Mouse (Mus musculus): Measurements from ENCODE around the gene Hectd1. TPM values are rescaled to one million over a fixed set of nuclear protein-coding genes. Genes with fewer than 3 reads are reported as not detected.
A peak's percentile ranks its signal among the peaks of the same experiment; 100 is the strongest.

Gene Hectd1
- total and polyA plus RNA-seq, 2 experiments from 2014 or later = 27.6 to 93.6 TPM

GRCm38 (mm10) chr12:51843576-51844520 lies 14.5 kb upstream of the Hectd1 start:
- Histone ChIP-seq H3K4me3 (ENCODE audit: low read depth, low read length) (peak overlapping the region; percentile 54), H3K4me1 (ENCODE audit: insufficient read depth) (peaks cover 9% of the 10 kb centered on the region; the same call in 1 of the 2 replicates), H3K9ac (peak overlapping the region; percentile 49; the same call in 1 of the 2 replicates), H3K27ac (ENCODE audit: low read depth, low read length) (no peak overlapping the region), H3K9me3 (ENCODE audit: low read length) (no peaks in the 10 kb centered on the region), H3K36me3 (ENCODE audit: insufficient read depth) (no peaks in the 10 kb centered on the region), H3K4me2 (ENCODE audit: low read depth) (peak overlapping the region; percentile 65), H3K27me3 (ENCODE audit: insufficient read depth, low read length) (no peaks in the 10 kb centered on the region)
- DNase-seq = no peak
- WGBS = 25% methylated on average over 15 of the region's 15 CpGs
- TF ChIP-seq CTCF (IDR thresholded peaks at IDR 0.05; ENCODE audit: low read depth) = no peak
- no peak for ATAC-seq

- no peak for TF ChIP-seq CTCF (IDR thresholded peaks at IDR 0.05; ENCODE audit: low read depth)
- no peak for DNase-seq
- WGBS = 37% methylated on average over 6 of the region's 6 CpGs
- H3K4me3 ChIP-seq (ENCODE audit: low read depth, low read length) = no peak overlapping the region
- H3K9me3 ChIP-seq (ENCODE audit: low read length) = no peaks in the 10 kb centered on the region
- H3K9ac ChIP-seq = no peak overlapping the region
- no peaks in the 10 kb centered on the region for H3K36me3 ChIP-seq (ENCODE audit: insufficient read depth)
- no peak overlapping the region for H3K4me2 ChIP-seq (ENCODE audit: low read depth)
- H3K27ac ChIP-seq (ENCODE audit: low read depth, low read length) = no peak overlapping the region
- H3K27me3 ChIP-seq (ENCODE audit: insufficient read depth, low read length) = no peaks in the 10 kb centered on the region
- no peak for ATAC-seq
- H3K4me1 ChIP-seq (ENCODE audit: insufficient read depth) = peaks cover 9% of the 10 kb centered on the region; the same call in 1 of the 2 replicates
These were observed 12.9 kb upstream of the Hectd1 start for GRCm38 (mm10) chr12:51842081-51842864.

GRCm38 (mm10) chr12:51839856-51840255 lies 10.5 kb upstream of the Hectd1 start:
- Histone ChIP-seq H3K4me1 (ENCODE audit: insufficient read depth) (peaks cover 9% of the 10 kb centered on the region; the same call in 1 of the 2 replicates), H3K9ac (no peak overlapping the region), H3K4me3 (ENCODE audit: low read depth, low read length) (no peak overlapping the region), H3K9me3 (ENCODE audit: low read length) (no peaks in the 10 kb centered on the region), H3K4me2 (ENCODE audit: low read depth) (no peak overlapping the region), H3K27me3 (ENCODE audit: insufficient read depth, low read length) (no peaks in the 10 kb centered on the region), H3K36me3 (ENCODE audit: insufficient read depth) (no peaks in the 10 kb centered on the region), H3K27ac (ENCODE audit: low read depth, low read length) (no peak overlapping the region)
- no peak for ATAC-seq
- no peak for DNase-seq
- TF ChIP-seq CTCF (IDR thresholded peaks at IDR 0.05; ENCODE audit: low read depth) = no peak
- 94% methylated on average over 1 of the region's 1 CpGs for WGBS

- DNase-seq = no peak
- Histone ChIP-seq H3K27me3 (ENCODE audit: insufficient read depth, low read length) (no peaks in the 10 kb centered on the region), H3K36me3 (ENCODE audit: insufficient read depth) (no peaks in the 10 kb centered on the region), H3K9me3 (ENCODE audit: low read length) (no peaks in the 10 kb centered on the region), H3K4me2 (ENCODE audit: low read depth) (no peak overlapping the region), H3K4me3 (ENCODE audit: low read depth, low read length) (no peak overlapping the region), H3K4me1 (ENCODE audit: insufficient read depth) (no peaks in the 10 kb centered on the region), H3K27ac (ENCODE audit: low read depth, low read length) (no peak overlapping the region), H3K9ac (no peak overlapping the region)
- no peak for ATAC-seq
- no peak for TF ChIP-seq CTCF (IDR thresholded peaks at IDR 0.05; ENCODE audit: low read depth)
- 47% methylated on average over 3 of the region's 3 CpGs for WGBS
These were observed 5.9 kb upstream of the Hectd1 start for GRCm38 (mm10) chr12:51835219-51835618.

GRCm38 (mm10) chr12:51831931-51832330 lies 2.6 kb upstream of the Hectd1 start:
- no peaks in the 10 kb centered on the region for H3K9me3 ChIP-seq (ENCODE audit: low read length)
- ATAC-seq (no peak), DNase-seq (no peak)
- H3K9ac ChIP-seq = no peak overlapping the region
- H3K36me3 ChIP-seq (ENCODE audit: insufficient read depth) = no peaks in the 10 kb centered on the region
- no peak for TF ChIP-seq CTCF (IDR thresholded peaks at IDR 0.05; ENCODE audit: low read depth)
- no peak overlapping the region for H3K27ac ChIP-seq (ENCODE audit: low read depth, low read length)
- WGBS = 84% methylated on average over 13 of the region's 13 CpGs
- H3K4me2 ChIP-seq (ENCODE audit: low read depth) = no peak overlapping the region
- H3K27me3 ChIP-seq (ENCODE audit: insufficient read depth, low read length) = no peaks in the 10 kb centered on the region
- peaks cover 11% of the 10 kb centered on the region; the same call in 1 of the 2 replicates for H3K4me1 ChIP-seq (ENCODE audit: insufficient read depth)
- no peak overlapping the region for H3K4me3 ChIP-seq (ENCODE audit: low read depth, low read length)

GRCm38 (mm10) chr12:51831296-51831695 lies 2.0 kb upstream of the Hectd1 start:
- Histone ChIP-seq H3K9me3 (ENCODE audit: low read length) (no peaks in the 10 kb centered on the region), H3K4me2 (ENCODE audit: low read depth) (no peak overlapping the region), H3K4me1 (ENCODE audit: insufficient read depth) (peaks cover 14% of the 10 kb centered on the region; the same call in 1 of the 2 replicates), H3K27me3 (ENCODE audit: insufficient read depth, low read length) (no peaks in the 10 kb centered on the region), H3K9ac (no peak overlapping the region), H3K27ac (ENCODE audit: low read depth, low read length) (no peak overlapping the region), H3K4me3 (ENCODE audit: low read depth, low read length) (no peak overlapping the region), H3K36me3 (ENCODE audit: insufficient read depth) (no peaks in the 10 kb centered on the region)
- ATAC-seq (no peak), DNase-seq (no peak)
- WGBS = 95% methylated on average over 3 of the region's 3 CpGs
- no peak for TF ChIP-seq CTCF (IDR thresholded peaks at IDR 0.05; ENCODE audit: low read depth)

All from forebrain, postnatal 0 days (tissue).